Mouse (Mus musculus) thymus, postnatal 25 days (tissue): ENCODE measurements around the gene Ube3c.
"Not testable (repeated sequence)": the region's sequence is repeated elsewhere in the genome, so short reads cannot be mapped to it uniquely, and the experiment has no call there.

ENCODE experiments used
- DNase-seq: peaks from one replicate; pipeline ENCODE4 v3.0.0; 2022

The Ube3c gene

DNA sequence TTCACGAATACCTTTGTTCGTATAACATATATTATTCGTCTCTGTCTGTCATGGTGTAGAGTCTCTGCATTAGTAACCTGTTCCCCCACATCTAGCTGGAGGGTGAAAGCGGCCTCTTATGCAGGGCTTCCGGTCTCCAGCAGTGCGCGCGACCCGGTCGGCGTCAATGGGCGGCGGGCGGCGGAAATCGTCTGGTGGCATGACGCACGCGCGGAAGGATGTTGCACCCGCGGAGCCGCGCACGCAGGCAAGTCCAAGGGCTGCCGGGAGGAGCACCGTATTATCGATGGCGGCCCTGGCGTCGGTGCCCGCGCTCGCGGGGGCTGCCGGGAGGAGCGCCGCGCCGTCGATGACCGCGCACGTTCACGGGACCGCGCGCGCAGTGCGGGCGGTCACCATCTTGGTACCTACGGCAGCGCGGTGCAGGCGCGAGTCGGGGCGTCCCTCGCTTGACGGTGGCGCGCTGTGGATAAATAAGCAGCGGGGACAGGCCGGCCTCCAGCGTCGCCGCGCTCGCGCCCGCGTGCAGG is at the start of gene Ube3c:
Ube3c (plus strand) TSS at position 395 of the 530 bp plus-strand sequence.
- DNase-seq, result peak; percentile 98

DNA sequence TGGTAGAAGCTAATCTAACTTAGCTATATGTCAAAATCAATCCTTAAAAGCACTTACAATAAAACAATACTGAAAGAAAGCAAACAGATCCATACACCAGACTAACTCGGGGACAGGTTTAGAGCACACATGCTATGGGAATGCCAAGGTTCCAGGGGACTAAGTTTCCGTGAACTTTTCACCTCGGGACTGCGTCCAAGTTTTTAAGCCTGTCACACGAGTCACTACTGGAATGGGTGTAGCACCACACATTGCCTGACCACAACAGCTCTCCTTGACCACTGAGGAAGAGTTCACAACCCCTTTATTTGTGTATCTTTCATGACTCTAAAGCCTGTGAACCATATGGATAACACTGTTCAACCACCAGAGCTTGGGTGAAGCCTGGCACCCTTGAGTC is 8.9 kb upstream of the Ube3c start:
- no peak for DNase-seq

DNA sequence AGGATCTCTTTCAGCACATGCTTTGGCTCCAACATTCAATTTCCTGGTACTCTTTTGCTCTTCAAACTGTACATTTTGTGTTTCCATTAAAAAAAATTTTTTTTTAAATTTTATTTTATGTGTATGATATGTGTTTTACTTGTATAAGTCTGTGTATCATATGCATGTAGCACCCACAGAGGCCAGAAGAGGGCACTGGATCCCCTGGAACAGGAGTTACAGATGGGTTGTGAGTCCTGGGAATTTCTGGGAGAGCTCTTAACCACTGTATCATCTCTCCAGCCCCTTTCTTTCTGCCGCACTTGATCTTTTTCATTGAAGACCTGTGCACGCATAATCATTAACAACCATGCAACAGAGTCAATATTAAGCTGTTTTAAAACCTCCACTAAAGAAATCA is 8.4 kb upstream of the Ube3c start:
- peak; percentile 8 for DNase-seq

DNA sequence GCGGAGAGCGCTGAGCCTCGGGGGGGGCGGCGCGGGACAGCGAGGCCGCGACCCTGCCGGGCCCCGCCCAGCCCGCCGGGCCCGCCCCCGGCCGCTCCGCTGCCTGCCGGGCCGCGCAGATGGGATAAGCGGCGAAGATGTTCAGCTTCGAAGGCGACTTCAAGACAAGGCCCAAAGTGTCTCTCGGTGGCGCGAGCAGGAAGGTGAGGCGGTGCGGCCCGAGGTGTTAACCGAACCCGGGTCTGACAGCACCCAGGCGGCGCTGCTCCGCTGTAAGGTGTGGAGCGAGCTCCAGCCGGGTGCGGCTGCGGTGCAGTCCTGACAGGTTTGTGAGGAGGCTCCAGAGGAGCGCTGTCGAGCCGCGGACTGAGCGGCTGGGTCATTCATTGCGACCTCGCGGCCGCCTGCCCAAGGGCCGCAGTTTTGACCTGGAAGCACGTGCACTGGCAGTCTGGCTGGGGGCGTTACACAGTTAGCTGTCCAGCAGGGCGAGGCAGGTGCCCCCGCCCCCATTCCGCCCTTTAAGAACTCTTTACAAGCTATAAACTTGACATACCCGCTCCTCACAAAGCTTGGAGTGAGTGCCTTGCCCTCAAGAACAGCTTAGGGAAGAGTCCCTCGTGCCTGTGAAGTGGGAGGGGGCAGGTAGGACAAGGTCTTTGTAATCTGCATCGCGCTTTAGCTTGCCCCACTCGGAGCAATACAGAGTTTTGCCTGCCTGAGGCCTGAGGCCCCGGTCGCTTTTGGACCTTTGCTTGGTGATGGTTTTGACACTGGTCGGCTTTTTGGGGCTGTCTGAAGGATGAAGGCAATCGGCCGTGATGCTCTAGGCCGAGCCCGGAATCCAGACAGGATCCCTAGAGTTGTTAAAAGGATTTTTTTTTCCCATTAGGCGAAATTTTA is 587 bp downstream of the Ube3c start:
- no peak for DNase-seq

DNA sequence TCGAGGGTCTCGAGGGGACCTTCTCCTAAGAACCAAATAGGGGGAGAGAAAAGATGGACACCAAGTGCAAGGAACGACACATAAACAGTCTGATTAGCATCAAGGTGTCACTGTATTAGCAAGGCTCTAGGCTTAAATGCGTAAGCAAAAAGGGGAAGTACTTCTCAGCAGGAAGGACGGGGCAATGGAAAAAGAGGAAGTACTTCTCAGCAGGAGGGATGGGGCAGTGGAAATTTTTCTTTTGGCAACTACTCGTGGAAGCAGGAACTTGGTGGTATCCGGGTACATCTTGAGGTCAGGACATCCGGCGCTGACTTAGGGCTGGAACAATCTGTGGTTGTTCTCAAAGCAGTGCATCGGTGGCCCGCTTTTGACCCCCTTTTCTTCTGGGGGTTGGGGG is 5.2 kb downstream of the Ube3c start:
- DNase-seq, result not testable (repeated sequence)

DNA sequence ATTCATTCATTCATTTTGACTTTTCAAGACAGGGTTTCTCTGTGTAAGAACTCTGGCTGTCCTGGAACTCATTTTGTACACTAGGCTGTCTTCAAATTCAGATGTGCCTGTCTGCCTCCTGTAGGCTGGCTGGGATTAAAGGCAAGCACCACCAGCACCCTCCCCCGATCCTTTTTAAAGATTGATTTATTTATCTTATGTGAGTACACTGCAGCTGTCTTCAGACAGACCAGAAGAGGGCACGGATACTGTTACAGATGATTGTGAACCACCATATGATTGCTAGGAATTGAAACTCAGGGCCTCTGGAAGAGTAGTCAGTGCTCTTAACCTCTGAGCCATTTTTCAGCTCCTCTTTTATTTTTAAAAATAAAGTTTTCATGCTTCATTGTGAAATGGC is 6.0 kb downstream of the Ube3c start:
- no peak for DNase-seq

DNA sequence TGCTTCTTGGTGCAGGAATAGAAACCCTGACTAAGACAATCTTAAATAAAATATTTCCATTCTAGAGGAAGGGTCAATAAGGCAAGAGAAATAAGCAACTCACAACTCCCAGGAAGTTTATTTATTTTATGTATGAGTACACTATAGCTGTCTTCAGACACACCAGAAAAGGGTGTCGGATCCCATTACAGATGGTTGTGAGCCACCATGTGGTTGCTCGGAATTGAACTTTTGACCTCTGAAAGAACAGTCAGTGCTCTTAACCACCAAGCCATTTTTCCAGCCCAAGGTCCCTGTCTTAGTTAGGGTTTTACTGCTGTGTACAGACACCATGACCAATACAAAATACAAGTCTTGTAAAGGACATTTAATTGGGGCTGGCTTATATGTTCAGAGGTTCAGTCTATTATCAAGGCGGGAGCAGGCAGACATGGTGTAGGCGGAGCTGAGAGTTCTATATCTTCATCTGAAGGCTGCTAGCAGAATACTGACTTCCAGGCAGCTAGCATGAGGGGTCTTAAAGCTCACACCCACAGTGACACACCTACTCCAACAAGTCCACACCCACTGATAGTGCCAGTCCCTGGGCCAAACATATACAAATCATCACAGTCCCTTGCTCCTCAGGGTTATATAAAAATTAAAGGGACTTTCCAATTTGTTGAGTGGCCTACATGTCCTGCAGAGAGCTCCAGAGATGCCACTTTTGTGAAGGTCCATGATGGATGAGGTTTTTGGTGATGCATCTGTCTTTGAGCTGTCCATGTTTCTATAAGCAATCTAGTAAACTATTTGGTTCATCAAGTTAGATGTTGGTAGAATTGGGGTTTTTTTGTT is 9.0 kb downstream of the Ube3c start:
- no peak for DNase-seq

DNA sequence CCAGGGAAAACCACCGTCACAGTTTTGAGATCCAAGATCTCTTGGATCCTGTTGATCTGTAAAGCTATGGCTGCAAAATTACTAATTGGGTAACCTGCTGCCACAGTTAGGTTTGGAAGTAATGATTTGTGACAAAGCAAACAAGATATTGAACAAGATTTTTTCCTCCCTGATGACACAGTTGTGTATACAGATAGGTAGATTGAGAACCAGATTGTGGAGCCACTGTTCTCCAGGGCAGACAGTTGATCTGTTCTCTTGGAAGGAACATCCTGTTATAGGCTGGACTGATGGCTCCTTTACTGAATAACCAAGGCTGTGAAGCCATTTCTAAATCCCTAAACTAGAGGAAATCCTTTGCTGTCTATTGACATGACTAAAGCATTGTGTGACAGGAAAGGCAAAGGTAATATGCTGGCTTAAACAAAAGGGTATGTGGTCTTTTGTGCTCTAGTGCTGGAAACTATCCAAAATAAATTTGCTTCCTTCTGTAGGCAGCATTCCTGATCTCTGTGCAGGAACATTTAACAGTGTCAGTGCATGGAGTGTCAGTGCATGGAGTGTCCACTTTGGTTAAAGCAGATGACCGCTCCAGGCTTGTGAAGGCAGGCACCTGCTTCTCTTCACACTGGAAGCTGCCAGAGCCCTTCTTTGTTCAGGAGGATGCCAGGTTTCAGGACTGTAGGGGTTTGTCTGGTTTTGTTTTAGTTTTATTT is 15.0 kb downstream of the Ube3c start:
- DNase-seq, result no peak

DNA sequence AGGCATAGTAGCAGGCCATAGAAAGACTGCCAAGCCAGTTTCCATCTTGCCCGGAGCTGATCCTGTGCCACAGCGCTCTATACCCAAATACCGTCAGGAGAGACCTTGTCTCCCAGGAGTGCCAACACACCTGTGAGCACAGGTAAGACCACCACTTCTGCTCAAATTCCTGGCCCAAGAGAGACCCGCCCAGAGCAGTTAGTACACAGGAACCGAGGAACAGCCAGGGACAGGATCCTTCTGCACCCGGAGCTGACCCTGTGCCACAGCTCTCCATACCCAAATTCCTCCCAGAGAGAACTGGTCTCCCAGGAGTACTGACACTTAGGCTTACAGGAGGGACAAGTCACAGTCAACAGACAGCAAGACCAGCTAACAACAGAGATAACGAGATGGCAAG is 23.1 kb downstream of the Ube3c start:
- DNase-seq, result not testable (repeated sequence)

DNA sequence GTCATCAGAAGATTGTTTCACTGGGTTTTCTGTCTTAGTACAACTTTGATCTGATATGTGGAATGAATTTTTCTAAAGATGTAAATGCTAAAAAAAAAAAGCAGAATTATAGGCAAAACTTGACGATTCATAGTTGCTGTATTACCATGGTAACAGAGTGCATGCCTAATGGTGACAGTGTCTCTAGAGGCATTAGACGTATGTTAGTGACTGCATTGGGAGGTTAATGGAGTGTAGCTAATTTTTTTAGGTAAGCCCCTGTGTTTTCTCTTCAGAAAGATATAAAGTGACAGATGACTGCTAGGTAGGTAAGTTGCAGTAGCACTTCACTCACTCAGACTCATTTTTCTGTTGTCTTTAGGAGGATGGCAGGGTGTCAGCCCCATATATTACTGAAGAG is 37.5 kb downstream of the Ube3c start:
- DNase-seq, result no peak

DNA sequence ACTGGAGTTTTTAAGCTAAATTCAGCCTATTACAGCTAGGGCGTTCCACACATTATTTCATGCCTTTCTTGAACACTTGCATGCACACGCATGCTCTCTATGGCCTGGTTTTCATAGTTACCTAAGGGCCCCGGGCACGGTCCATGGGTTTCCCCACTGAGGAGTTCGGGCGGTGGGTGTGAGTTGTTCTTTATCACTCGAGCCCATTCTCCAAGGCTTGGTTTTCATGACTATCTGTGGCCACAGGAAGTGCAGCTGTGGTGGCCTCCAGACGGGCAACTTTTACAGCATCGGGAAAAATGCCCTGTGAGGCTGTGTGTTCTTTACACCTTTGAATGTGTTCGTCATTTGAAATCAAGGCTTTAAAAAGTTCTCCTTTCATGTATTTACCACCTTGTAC is 56.6 kb downstream of the Ube3c start:
- DNase-seq, result no peak

DNA sequence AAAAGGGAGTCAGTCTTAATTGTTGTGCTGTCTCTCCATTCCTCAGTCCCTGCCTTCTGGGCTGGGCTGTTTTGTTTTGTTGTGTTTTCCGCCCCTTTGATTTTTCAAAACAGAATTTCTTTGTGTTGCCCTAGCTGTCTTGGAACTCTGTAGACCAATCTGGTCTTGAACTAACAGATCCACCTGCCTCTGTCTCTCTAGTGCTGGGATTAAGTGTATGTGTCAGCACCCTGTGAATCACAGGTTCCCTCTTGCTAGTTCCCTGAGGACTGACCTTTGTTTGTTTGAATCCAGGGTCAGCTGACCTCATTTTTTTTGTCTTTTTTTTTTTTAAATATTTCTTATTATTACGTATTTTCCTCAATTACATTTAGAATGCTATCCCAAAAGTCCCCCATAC is 60.9 kb downstream of the Ube3c start:
- DNase-seq, result no peak

DNA sequence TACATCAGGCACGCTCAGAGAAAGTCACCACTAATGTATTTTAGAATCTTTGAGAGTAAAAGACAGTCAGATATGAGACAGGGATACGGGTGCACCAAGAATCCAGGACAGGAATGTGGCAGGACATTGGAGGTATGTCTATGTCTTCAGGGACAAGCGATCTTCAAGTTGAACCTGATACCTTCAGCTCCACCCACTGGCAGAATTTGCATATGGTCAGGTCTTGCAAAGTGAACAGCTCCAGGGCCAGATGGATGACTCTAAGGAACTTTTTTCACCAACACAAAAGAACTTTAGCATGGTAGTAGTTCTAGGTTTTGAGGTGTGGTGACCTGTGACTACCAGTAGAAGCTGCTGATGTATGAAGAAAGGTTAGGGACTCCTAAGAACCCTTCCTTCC is 62.7 kb downstream of the Ube3c start:
- DNase-seq, result no peak

DNA sequence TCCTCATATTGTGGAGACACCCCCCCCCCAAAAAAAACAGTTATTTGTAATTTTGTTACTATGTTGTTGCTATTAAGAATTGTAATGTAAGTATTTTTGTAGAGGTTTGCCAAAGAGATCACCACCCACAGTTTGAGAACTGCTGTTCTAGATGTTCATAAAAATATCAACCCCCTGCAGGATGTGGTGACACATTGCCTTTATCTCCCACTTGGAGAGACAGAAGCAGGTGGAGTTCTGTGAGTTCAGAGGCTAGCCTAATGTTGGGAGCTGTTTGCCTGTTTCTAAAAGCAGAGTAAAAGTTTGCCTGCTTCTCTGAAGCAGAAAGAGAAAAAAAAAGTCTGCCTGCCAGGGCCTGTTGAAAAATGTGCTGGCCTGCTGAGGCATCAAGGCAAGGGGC is 67.3 kb downstream of the Ube3c start:
- DNase-seq, result no peak

DNA sequence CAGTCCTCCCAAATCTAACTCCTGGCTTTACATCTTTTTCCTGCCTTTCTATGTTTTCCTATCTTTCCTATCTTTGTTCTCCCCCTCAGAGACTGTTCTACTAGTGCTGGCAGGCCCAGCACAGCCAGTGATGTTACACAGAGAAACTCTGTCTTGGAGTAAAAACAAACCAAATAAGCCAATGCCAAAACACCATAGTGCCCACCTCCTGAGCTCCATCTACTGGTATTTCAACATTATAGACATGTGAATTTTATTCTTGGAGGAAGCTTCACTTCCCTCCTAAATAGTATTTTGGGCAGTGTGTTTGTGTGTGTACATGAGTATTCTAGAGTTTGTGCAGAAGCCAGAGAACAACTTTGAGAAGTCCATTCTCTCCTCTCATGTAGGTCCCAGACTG is 67.8 kb downstream of the Ube3c start:
- DNase-seq, result no peak

DNA sequence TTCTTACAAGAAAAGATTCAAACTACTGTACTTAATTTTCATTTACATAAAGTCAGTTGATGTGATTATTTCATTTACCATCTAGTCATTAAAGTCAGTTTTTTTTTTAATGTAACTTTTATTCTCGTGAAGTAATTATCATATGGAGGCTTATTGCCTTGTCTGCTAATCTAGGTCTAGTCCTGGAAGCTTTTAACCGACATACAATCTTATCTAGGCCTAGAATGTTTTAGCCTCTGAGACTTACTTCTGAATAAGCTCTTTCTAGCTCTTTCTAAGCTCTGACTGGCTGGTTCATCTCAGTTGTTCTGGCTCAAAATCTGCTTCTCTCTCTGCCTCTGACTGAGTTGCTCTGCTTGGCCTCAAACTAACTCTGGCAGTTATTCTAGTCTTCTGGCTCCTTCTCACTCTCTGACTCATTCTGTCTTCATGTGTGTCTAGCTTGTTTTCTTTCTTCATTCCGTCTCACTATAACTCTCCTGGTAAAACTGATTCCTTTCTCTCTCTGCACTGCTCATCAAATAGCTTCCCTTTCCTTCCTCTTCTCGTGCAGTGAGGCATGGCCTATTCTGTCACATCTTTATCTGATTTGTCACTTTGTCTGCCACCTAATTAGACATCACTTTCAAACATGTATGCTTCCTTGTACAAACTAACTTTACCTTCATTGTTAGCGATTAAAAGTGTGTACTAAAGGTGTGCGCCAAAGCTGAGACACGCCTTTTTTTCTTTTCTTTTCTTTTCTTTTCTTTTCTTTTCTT is 72.3 kb downstream of the Ube3c start:
- DNase-seq, result no peak

DNA sequence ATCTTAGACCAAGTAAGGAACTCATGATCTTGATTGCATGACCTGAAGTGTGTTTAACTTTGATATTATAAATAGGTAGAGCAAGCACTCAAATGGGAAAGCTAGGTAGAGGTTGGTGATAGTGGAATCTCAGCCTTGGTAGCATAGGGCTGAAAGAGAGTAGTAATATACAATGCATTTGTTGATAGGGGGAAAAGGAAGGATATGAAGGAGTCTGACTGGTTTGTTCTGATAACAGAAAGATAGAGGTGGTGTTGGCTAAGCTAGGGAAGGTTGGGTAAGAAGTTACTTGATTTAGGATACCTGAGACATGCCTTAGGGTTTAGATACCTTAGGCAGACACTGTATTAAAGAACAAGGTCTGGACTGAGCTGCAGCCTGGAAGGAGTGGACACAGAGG is 82.7 kb downstream of the Ube3c start:
- no peak for DNase-seq

DNA sequence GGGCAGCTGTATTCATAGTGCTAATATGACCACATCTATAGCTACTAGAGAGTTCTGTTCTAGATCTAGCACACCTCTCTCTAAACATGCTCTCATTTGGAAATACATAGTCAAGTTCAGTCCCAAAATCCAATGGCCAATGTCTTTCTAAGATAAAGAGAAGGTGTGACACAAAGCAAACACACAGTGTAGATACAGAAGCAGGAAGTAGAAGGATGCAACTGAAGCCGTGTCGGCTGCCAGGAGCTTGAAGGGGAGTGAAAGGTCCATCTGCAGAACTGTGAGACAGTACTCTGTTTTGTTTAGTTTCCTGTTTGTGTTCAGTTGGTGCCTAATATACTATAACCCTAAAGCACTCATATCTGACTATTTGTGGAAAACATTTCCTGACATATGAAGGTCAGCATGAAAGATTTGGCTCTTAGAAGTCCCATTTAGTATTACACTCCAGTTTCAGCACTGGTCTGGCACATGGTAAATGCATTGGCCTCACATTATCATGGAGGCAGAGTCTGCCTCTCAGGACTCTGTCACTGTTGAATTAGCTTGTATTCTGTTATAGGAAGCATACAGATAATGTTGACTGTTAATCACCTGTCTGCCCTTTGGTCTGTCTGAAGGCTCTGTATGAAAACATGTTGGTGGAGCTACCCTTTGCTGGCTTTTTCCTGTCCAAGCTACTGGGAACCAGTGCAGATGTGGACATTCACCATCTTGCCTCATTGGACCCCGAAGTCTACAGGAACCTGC is 88.7 kb downstream of the Ube3c start:
- no peak for DNase-seq

DNA sequence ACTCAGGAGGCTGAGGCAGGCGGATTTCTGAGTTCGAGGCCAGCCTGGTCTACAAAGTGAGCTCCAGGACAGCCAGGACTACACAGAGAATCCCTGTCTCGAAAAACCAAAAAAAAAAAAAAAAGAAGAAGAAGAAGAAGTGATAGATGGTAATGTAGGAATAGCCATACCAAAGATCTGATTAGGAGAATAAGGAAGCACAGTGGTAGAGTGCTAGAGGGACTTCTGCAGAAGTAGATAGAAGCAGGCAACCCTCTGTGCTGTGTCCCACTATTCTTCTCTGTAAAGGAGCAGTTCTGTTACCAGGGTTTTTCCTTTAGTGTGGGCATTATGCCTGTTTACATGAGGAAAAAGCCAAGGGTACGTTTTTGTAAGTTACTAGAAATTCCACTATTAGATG is 92.2 kb downstream of the Ube3c start:
- DNase-seq, result not testable (repeated sequence)

DNA sequence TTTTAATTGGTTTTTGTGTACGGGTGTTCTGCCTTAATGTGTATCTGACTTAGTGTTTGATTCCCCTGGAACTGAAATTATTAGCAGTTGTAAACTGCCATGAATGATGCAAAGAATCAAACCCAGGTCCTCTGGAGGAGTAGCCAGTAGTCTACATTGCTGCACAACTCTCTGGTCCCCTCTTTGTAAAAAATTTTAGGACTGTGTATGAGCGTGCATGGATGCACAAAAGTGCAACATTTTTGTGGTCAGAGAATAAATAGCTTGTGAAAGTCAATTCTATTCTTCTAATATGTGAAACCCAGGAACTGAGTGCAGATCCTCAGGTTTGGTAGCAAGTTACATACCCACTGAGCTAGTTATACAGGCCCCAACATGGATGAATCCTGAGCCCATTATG is 96.3 kb downstream of the Ube3c start:
- no peak for DNase-seq

DNA sequence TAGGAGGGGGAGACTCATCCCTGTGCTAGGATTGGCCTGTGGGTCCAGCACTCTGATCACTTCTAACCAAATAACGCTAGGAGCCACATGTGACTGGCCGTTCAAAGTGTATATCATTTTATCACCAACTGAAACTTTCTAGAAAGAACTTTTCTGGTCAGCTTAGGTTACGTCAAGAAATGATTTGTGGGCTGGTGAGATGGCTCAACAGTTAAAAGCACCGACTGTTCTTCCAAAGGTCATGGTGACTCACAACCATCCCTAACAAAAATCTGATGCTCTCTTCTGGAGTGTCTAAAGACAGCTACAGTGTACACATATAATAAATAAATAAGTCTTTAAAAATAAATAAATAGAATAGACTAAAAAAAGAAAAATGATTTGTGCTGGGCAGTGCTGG is 103.5 kb downstream of the Ube3c start:
- no peak for DNase-seq

DNA sequence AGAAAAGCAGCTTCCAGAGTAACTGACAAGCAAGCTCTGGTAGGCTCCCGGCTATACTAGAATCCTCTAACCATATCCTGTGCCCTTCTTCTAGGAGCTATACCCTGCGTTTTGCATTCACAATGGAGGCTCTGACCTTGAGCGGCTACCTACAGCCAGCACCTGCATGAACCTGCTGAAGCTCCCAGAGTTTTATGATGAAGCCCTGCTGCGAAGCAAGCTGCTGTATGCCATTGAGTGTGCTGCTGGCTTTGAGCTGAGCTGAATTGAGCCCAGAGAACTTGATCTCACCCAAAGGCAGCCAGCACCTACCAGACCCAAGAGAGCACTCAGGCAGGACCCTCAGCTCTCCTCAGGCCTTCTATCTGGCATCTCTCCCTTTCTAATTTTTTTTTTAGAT is 105.3 kb downstream of the Ube3c start:
- no peak for DNase-seq
